Mouse (Mus musculus) adrenal gland, postnatal 14 days (tissue): ENCODE results near the gene Gm20715. TPM values are rescaled to one million over a fixed set of nuclear protein-coding genes. Genes with fewer than 3 reads are reported as not detected.
"Not testable (repeated sequence)": the region's sequence is repeated elsewhere in the genome, so short reads cannot be mapped to it uniquely, and the experiment has no call there.

Source experiments
- DNase-seq: peaks from one replicate; pipeline ENCODE4 v3.0.0; 2021; ENCODE audit warnings: mixed read lengths
- total RNA-seq: library from RNA; stranded (reverse); gene quantifications from 2 replicates; pipeline ENCODE4 v1.2.3, GENCODE M21; 2021

Gm20715 gene
- total RNA-seq, 1 experiment from 2014 or later: not detected

DNA sequence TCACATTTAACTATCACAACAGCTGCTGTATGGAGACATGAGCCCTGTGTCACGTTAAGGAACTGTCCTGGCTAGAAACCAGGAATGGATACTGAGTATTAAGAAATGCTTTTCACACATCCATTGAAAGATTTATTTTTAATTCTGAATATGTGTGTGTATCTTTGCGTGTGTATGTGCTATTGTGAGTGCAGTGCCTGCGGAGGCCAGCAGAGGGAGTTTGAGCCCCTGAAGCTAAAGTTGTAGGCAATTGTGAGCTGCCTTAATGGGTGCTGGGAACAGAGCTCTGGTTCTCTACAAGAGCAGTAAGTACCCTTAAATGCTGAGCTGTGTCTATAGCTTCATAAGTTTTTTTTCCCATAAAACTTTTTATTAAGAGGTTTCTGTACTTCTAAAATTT is 19.3 kb downstream of the Gm20715 start:
- DNase-seq: no peak

DNA sequence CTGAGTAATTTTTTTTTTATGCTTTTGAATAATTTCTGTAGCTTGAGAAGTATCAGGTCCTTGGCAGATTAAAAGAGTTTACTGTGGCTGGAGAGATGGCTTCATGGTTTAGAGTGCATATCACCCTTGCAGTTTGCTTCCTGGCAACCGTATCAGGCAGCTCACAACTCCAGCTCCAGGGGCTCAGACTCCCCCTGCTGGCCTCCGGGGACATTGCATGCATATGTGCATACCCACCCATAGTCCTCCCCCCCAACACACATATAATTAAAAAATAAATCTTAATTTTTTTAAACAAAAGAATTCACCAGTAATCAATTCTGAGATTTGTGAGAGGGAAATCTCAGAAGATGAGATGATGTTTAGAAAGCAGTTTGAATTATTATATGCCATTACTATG is 20.3 kb downstream of the Gm20715 start:
- peak; percentile 41 for DNase-seq

DNA sequence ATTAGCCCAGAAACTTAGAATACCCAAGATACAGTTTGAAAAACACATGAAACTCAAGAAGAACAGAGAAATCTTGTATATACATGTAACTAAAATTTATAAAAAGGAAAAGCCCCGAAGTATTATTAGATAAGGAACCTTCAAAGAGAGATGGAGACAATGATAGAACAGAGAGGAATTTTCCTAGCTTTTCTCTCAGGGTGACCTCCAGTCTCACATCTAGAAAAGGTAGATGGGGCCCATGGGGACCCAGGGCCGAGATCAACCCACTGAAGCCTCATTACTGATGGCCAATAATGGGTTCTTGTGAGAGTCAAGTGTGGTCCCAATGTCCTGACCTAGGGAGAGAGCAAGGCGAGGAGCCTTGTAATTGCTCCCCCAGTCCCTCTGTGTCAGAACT is 28.3 kb downstream of the Gm20715 start, which contains the start of gene Olfr1344:
Gene Olfr1344, plus strand, starts transcription at position 301 of the 400 bp plus-strand sequence.
- no peak for DNase-seq

DNA sequence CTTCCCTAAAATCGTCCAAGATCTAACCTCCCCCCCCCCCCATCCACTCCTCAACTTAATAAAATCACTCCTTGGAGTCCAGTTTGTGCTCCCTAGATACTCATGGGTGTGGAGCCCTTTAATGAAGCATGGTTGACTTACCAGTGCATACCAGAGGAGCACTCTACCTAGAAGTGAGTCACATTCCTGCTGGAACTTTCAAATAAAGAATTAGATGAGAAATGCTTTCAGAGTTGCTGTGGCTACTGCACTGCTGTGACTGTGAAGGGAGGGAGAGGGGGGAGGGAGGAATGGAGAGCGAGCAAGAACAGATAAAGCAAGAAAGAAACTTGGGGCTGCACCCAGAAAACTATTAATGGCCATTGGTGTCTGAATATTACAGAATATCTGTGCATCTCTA is 31.1 kb downstream of the Gm20715 start:
- DNase-seq: no peak

DNA sequence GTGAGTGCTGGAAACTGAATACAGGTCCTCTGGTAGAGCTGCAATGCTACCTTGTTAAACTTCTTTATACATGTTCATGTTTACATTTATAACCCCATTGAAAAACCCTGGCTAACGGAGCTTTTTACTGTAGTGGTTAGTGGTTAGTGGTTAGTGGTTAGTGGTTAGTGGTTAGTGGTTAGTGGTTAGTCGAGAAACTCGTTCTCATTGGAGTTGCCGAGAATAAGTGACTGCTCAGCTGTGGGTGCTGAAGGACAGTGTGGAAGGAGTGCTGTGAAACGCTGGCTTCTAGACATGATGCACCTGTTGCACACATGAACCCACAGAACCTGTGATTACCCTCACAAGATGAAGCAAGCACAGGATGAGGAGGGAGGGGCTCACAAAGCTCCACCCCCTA is 37.7 kb downstream of the Gm20715 start:
- DNase-seq: no peak

DNA sequence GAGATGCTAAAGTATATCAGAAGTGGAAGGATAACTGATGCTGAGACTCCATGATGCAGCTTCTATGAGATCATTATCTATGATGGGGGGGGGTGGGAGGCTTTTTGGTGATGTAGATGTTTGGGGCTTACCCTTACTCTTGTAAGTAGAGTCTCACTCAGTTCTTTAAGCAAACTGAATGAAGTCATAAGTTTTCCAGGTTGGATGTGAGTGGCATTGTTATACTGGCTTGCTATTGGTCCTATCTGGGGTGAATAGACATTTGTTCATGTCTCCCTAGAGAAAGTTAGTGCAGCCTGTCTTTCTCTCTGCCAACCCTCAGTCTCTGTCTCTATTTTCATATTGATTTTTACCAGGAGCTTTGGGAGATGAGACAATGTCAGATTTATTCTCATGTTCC is 45.8 kb downstream of the Gm20715 start, which contains the start of gene Olfr1336:
Gene Olfr1336, plus strand, starts transcription at position 301 of the 400 bp plus-strand sequence.
- no peak for DNase-seq

DNA sequence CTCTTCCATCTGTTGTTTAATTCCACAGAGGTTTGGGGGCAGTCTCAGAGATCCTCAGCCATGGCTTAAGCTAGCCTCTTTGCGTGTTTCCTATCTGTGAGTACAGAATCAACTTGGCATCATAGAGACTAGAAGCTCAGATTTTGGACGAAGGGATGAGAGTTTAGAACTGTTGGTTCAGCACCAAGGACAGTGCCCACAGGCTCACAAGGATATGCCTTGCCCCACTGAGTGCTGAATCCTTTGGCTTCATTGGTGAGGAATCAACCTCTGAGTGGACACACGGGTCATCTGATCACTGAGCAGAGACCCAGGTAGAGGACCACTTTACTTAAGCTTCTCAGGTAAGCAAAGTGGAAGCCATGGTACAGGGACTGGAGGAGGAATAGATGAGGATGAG is 46.3 kb downstream of the Gm20715 start:
- DNase-seq: peak; percentile 12

DNA sequence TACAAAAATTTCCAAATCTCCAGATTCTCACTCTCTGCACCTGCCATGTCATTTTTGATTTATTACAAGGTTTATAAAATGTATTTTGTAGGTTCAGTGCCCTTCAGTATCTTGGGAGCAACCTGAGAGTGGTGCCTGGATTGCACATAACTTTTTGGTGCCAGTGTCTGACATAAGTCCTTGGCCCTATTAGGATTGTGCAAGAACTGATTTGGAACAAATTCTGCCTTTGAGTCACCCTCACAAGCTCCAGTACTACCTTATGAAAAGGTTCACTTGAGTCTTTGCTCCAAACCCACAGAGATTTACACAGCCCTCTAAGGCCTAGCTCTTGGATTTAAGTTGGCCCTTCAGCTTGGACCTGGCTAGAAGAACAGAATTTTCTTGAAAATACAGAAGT is 56.9 kb downstream of the Gm20715 start, which contains the start of gene Olfr1346:
Gene Olfr1346, plus strand, starts transcription at position 151 of the 400 bp plus-strand sequence.
- DNase-seq: no peak

DNA sequence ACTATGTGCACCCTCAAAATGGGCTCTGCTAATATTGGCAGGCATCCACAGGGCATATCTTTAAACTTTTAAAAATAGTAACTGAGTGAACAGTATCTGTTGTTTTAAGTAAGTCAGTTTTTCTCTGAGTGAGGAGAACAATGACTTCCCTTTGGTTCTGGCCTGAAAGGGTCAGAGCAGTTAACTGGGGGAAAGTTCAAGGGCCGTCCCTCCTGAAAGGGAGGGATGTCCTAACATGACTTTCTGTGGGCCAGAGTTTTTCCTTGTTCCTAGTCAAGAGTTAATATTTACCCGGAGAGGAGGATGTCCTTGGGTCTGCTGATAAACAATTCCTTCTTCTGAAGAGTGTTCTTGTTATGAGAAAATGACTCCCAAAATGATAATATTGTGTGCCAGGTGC is 67.6 kb downstream of the Gm20715 start:
- DNase-seq: not testable (repeated sequence)

DNA sequence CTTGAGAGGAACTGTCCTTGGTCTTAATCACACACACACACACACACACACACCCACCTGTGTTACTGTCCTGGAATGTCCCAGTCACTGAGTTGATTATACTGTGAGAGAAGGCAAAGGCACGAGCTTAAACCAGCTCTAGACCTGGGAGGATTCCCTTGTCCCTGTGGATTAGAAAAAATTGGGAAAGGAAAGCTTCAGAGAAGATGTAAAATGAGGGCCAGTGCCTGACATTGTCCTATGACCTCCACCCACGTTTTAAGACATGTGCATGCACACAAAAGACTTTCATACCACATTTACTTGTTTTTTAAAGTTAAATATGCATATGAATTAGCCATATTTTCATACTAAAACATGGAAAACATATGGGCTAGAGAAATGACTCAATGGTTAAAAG is 76.8 kb downstream of the Gm20715 start, which contains the start of gene Olfr5:
Gene Olfr5, minus strand, starts transcription at position 101 of the 400 bp plus-strand sequence.
- DNase-seq: no peak

Other genes starting within 250 kb of the Gm20715 start
- gene Zfp444, start 238.1 kb upstream of the Gm20715 start, total RNA-seq: 21.5 and 23.0 TPM in 2 replicates
- gene Galp, start 213.2 kb upstream of the Gm20715 start, total RNA-seq: not detected in 2 replicates
- gene Zscan5b, start 188.0 kb upstream of the Gm20715 start, total RNA-seq: not detected in 2 replicates
- not detected in 2 replicates for gene Epp13, start 157.6 kb upstream of the Gm20715 start, total RNA-seq
- gene Zfp667, start 123.7 kb upstream of the Gm20715 start, total RNA-seq: 7.1 and 7.2 TPM in 2 replicates
- gene Zfp583, start 79.0 kb upstream of the Gm20715 start, total RNA-seq: 3.1 and 3.4 TPM in 2 replicates
- gene Gm3854, start 66.5 kb upstream of the Gm20715 start, total RNA-seq: 0.48 and 0.71 TPM in 2 replicates
- 2.9 and 3.0 TPM in 2 replicates for gene Zfp78, start 47.0 kb upstream of the Gm20715 start, total RNA-seq
- gene Zfp28, start 27.0 kb upstream of the Gm20715 start, total RNA-seq: 2.6 and 4.8 TPM in 2 replicates
- 0.38 and 0.41 TPM in 2 replicates for gene Smim17, start 11.6 kb upstream of the Gm20715 start, total RNA-seq
- not detected in 2 replicates for gene Olfr1344, start 28.4 kb downstream of the Gm20715 start, total RNA-seq
- not detected in 2 replicates for gene Olfr1336, start 45.9 kb downstream of the Gm20715 start, total RNA-seq
- not detected in 2 replicates for gene Olfr1346, start 56.8 kb downstream of the Gm20715 start, total RNA-seq
- gene Olfr5, start 76.7 kb downstream of the Gm20715 start, total RNA-seq: not detected in 2 replicates
- gene Olfr1347, start 89.5 kb downstream of the Gm20715 start, total RNA-seq: not detected in 2 replicates
- not detected in 2 replicates for gene Olfr1348, start 98.5 kb downstream of the Gm20715 start, total RNA-seq
- not detected in 2 replicates for gene Olfr1349, start 112.7 kb downstream of the Gm20715 start, total RNA-seq
- not detected in 2 replicates for gene Olfr1350, start 154.6 kb downstream of the Gm20715 start, total RNA-seq